Mouse (Mus musculus) bone marrow macrophage, adult 2 months (primary cell): ENCODE results near the gene Slco1a5. TPM values are rescaled to one million over a fixed set of nuclear protein-coding genes. Genes with fewer than 3 reads are reported as not detected.

Source experiments
- H3K27ac ChIP-seq: 2 replicates; pipeline ENCODE4 v1.5.1; 2012; ENCODE audit warnings: low read depth, low read length; ENCODE audit not compliant: insufficient read depth
- H3K4me1 ChIP-seq: 2 replicates; pipeline ENCODE4 v1.6.1; 2012; ENCODE audit warnings: low read length; ENCODE audit not compliant: control insufficient read depth, insufficient read depth
- H3K4me3 ChIP-seq: 2 replicates; pipeline ENCODE4 v1.5.1; 2012; ENCODE audit warnings: mild to moderate bottlenecking, low read length, moderate library complexity; ENCODE audit not compliant: insufficient read depth
- CTCF ChIP-seq: IDR thresholded peaks from 2 replicates; pipeline ENCODE4 v1.5.1; 2012; ENCODE audit warnings: low read depth, mild to moderate bottlenecking, low read length, moderate library complexity
- POLR2A ChIP-seq: IDR thresholded peaks from 2 replicates; pipeline ENCODE4 v1.6.1; 2012; ENCODE audit warnings: mild to moderate bottlenecking, low read depth, low read length, borderline replicate concordance
- polyA plus RNA-seq: library from polyadenylated mRNA; stranded (reverse); fragments of >200 nt; gene quantifications from 2 replicates; pipeline ENCODE4 v1.2.4, GENCODE M21; 2012; ENCODE audit not compliant: missing spikeins, insufficient read depth, insufficient read length

Gene Slco1a5
- polyA plus RNA-seq, 1 experiment, result not detected

GRCm38 (mm10) chr6:142200524-142200923 is 122.3 kb downstream of the Slco1a5 start:
- H3K27ac ChIP-seq, result no peak overlapping the region
- no peak for TF ChIP-seq CTCF
- TF ChIP-seq POLR2A, result no peak
- H3K4me1 ChIP-seq, result no peaks in the 10 kb centered on the region
- H3K4me3 ChIP-seq, result no peak overlapping the region

GRCm38 (mm10) chr6:142194245-142194644 is 128.5 kb downstream of the Slco1a5 start:
- Histone ChIP-seq H3K27ac (no peak overlapping the region), H3K4me3 (no peak overlapping the region), H3K4me1 (no peaks in the 10 kb centered on the region)
- TF ChIP-seq CTCF, result no peak
- no peak for TF ChIP-seq POLR2A

GRCm38 (mm10) chr6:142191962-142192361 is 130.8 kb downstream of the Slco1a5 start:
- Histone ChIP-seq H3K4me1 (no peaks in the 10 kb centered on the region), H3K27ac (no peak overlapping the region), H3K4me3 (no peak overlapping the region)
- TF ChIP-seq CTCF (no peak), POLR2A (no peak)

- H3K27ac ChIP-seq, result no peak overlapping the region
- TF ChIP-seq CTCF, result no peak
- TF ChIP-seq POLR2A, result no peak
- no peaks in the 10 kb centered on the region for H3K4me1 ChIP-seq
- no peak overlapping the region for H3K4me3 ChIP-seq
Observed at GRCm38 (mm10) chr6:142187426-142187825, 135.4 kb downstream of the Slco1a5 start.

- no peak overlapping the region for H3K27ac ChIP-seq
- no peak for TF ChIP-seq CTCF
- no peak for TF ChIP-seq POLR2A
- no peak overlapping the region for H3K4me3 ChIP-seq
- no peaks in the 10 kb centered on the region for H3K4me1 ChIP-seq
Observed at GRCm38 (mm10) chr6:142185868-142186415, 136.8 kb downstream of the Slco1a5 start.

Other genes starting within 250 kb of the Slco1a5 start
- gene Slco1a6, start 114.5 kb downstream of the Slco1a5 start, polyA plus RNA-seq, result not detected in 2 replicates
- gene Iapp, start 24.6 kb downstream of the Slco1a5 start, polyA plus RNA-seq, result not detected in 2 replicates
- gene Pyroxd1, start 22.7 kb upstream of the Slco1a5 start, polyA plus RNA-seq, result 11.1 and 11.9 TPM in 2 replicates
- 24.7 and 32.4 TPM in 2 replicates for gene Recql, start 64.1 kb upstream of the Slco1a5 start, polyA plus RNA-seq
- 18.9 and 29.6 TPM in 2 replicates for gene Golt1b, start 64.2 kb upstream of the Slco1a5 start, polyA plus RNA-seq
- 0.49 TPM in 1 of 2 replicates, not detected in the other for gene Spx, start 90.5 kb upstream of the Slco1a5 start, polyA plus RNA-seq
- not detected in 2 replicates for gene Gys2, start 150.1 kb upstream of the Slco1a5 start, polyA plus RNA-seq
- 16.1 and 17.0 TPM in 2 replicates for gene Ldhb, start 185.0 kb upstream of the Slco1a5 start, polyA plus RNA-seq
- not detected in 2 replicates for gene Kcnj8, start 248.6 kb upstream of the Slco1a5 start, polyA plus RNA-seq